Mouse (Mus musculus): ENCODE data around the gene Hoxa4. TPM values are rescaled to one million over a fixed set of nuclear protein-coding genes. Genes with fewer than 3 reads are reported as not detected.

Hoxa4 gene
- total RNA-seq, 2 experiments from 2014 or later = 8.0 to 11.4 TPM

- no peak for DNase-seq
Observed at GRCm38 (mm10) chr6:52179690-52180089, 11.9 kb downstream of the Hoxa4 start.

GRCm38 (mm10) chr6:52178918-52179665, 12.5 kb downstream of the Hoxa4 start:
- DNase-seq = peak; percentile 15

GRCm38 (mm10) chr6:52177806-52178205, 13.7 kb downstream of the Hoxa4 start:
- DNase-seq = peak; percentile 2

- peak; percentile 49 for DNase-seq
Observed at GRCm38 (mm10) chr6:52177061-52177735, 14.4 kb downstream of the Hoxa4 start, which contains the start of gene 5730596B20Rik. Gene 5730596B20Rik (plus strand): TSS chr6:52177498.

- no peak for DNase-seq
Observed at GRCm38 (mm10) chr6:52176391-52176790, 15.2 kb downstream of the Hoxa4 start.

- DNase-seq = peak; percentile 75
Observed at GRCm38 (mm10) chr6:52175864-52176263, 15.7 kb downstream of the Hoxa4 start.

- DNase-seq = peak; percentile 62
Observed at GRCm38 (mm10) chr6:52174968-52175751, 16.4 kb downstream of the Hoxa4 start.

- no peak for DNase-seq
Observed at GRCm38 (mm10) chr6:52173648-52174047, 17.9 kb downstream of the Hoxa4 start.

- peak; percentile 97 for DNase-seq
Observed at GRCm38 (mm10) chr6:52172501-52172900, 19.1 kb downstream of the Hoxa4 start.

GRCm38 (mm10) chr6:52171938-52172337, 19.6 kb downstream of the Hoxa4 start:
- DNase-seq = no peak

- no peak for DNase-seq
Observed at GRCm38 (mm10) chr6:52171331-52171730, 20.2 kb downstream of the Hoxa4 start.

- DNase-seq = no peak
Observed at GRCm38 (mm10) chr6:52170898-52171223, 20.7 kb downstream of the Hoxa4 start.

GRCm38 (mm10) chr6:52170166-52170897, 21.2 kb downstream of the Hoxa4 start:
- peak; percentile 65 for DNase-seq

GRCm38 (mm10) chr6:52169499-52170165, 21.9 kb downstream of the Hoxa4 start:
- no peak for DNase-seq

GRCm38 (mm10) chr6:52168191-52169055, 23.1 kb downstream of the Hoxa4 start:
- DNase-seq = peak; percentile 69

- DNase-seq = no peak
Observed at GRCm38 (mm10) chr6:52167736-52168161, 23.8 kb downstream of the Hoxa4 start.

- no peak for DNase-seq
Observed at GRCm38 (mm10) chr6:52167176-52167575, 24.4 kb downstream of the Hoxa4 start.

- DNase-seq = no peak
Observed at GRCm38 (mm10) chr6:52166431-52167077, 25.0 kb downstream of the Hoxa4 start.

GRCm38 (mm10) chr6:52165441-52166370, 25.8 kb downstream of the Hoxa4 start:
- DNase-seq = peak; percentile 66

Measured in adrenal gland, postnatal 10 days (tissue).